Mouse (Mus musculus) testis, postnatal 10 days (tissue): ENCODE measurements around the gene Pfkfb2.
"Not testable (repeated sequence)": the region's sequence is repeated elsewhere in the genome, so short reads cannot be mapped to it uniquely, and the experiment has no call there.

ENCODE experiments used
- DNase-seq: peaks from one replicate; pipeline ENCODE4 v3.0.0; 2021; ENCODE audit warnings: low spot score

Gene Pfkfb2

DNA sequence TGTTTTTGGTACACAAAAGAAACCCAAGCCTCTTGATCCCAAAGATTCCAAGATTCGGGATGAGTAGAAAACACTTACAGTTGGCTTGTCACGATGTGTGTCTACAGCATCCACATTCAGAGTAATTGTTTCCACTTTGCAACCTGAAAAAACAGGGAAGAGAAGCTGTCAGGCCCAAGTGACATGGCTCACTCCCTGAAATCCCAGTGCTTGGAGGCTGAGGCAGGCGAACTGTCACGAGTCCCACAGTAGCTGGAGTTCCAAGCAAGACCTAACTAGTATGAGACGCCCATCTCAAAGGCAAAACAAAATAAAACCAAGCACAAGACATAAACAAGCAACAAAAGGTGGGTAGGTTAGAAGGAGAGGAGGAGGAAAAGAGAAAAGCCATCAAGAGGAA, 30.5 kb downstream of the Pfkfb2 start:
- DNase-seq = no peak

DNA sequence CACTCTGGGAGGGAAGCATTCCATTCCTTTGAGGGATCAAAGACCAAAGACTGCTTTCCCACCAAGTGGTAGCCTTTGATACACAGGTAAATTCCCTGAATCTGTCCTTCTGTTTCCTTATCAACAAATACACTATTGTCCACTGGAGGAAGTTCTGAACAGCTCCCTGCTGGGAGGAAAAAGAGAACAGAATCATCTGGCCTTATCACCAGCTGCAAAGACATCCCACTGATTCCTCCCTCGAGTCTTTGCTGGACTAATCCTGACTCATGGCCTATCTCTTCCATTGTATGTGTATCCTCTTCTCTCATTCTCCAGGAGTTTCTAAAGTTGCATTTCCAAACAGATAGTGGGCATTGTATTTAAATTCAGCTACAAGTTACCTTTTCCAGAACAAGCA, 45.1 kb downstream of the Pfkfb2 start:
- DNase-seq = no peak

GRCm38 (mm10) chr1:130681656-130682413, 47.2 kb downstream of the Pfkfb2 start:
- DNase-seq = no peak

DNA sequence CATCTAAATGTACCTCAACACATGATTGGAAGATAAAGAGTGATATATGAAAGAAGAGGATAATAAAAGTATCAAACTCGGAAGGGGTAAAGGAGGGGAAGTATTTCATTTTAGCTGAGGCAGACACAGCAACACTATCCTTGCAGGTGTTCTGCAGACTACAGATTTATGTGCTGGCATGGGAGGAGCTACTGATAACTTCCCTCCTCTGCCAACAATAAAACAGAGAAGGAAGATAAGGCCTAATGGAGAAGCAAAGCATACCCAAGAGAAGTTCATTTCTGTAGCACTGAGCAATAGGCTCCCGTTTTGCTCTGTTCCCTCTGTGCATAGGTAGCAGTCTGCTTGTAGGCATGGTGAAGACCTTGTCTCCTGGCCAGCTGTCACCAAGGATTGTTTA, 48.0 kb downstream of the Pfkfb2 start:
- no peak for DNase-seq

- no peak for DNase-seq
These were observed 50.5 kb downstream of the Pfkfb2 start for GRCm38 (mm10) chr1:130678551-130678950.

GRCm38 (mm10) chr1:130663576-130663975, 65.5 kb downstream of the Pfkfb2 start:
- not testable (repeated sequence) for DNase-seq

DNA sequence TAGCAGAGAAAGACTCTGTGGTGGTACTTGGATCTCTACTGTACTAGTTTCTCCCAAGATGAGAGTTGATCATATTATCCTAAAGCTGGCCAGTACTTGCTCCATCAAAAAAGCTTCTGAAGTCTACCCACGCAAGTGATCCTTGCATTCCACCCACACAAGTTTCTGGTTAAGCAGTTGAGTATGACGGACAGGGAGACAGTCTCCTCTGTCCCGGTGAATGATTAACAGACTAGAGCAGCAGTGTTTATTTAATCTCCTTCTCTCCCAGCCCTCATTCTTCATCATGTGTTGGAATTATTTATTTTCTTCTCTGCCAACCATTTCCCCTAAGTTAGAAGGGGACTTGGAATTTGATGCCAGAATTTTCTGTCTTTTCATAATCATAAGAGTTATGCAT, 67.6 kb downstream of the Pfkfb2 start, which contains the start of gene C4bp:
Gene C4bp, minus strand, starts transcription at position 179 of the 400 bp plus-strand sequence.
- no peak for DNase-seq

DNA sequence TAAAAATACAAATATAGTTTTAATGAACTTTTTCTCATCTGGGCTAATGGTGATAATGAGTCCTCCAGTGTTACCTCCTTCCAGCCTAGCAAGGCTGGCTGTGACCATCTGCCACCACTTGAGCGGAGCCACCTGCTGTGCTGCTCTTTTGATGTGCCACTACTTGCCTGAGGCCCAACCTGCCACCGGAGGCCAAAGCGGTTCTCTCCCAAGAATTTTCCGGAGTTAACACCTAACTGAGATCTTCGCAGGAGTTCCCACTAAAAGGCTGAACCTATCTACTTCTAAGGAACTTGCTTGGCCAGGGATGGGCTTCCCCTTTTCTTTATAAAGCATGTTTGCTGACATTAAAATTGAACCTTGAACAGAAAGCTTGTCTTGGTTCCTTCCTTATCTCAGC, 69.4 kb downstream of the Pfkfb2 start:
- not testable (repeated sequence) for DNase-seq

DNA sequence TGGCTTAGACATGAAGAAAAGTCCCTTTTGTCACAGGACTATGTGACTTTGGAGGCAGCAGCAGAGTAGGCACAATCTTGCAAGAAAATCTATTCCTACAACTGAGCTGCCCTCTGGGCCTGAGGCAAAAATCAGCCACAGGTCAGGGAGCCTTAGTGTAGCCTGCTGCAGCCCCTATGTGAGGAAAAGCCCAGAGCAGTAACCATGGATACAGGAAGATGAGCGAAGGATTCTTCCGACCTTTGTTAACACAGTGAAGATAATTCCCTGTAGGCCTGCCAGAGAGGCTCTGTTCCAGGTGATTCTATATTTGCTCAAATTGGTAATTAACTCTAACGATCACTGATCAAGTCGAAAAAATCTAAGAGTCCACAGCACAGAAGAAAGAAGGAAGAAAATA, 85.0 kb downstream of the Pfkfb2 start:
- DNase-seq = no peak

DNA sequence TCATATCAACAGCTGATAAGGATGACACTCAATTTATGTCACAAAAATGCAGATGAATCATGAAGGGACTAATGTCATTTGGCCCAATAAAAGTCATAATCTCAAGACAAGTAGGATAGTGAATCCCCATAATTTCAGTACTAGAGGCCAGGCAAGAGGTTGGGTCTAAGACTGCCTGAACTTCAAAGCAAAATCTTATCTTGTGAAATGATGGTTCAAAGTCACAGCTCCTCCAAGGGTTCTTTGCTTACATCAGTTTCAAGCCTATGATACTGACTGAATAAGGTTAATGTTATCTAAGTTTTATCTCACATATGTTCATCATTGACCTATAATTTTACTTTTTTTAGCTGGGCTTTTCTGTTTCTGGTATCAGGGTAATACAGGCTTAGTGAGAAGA, 88.1 kb downstream of the Pfkfb2 start:
- no peak for DNase-seq
